Mouse (Mus musculus): Measurements from ENCODE around the gene Mlxipl.

Gene Mlxipl

DNA sequence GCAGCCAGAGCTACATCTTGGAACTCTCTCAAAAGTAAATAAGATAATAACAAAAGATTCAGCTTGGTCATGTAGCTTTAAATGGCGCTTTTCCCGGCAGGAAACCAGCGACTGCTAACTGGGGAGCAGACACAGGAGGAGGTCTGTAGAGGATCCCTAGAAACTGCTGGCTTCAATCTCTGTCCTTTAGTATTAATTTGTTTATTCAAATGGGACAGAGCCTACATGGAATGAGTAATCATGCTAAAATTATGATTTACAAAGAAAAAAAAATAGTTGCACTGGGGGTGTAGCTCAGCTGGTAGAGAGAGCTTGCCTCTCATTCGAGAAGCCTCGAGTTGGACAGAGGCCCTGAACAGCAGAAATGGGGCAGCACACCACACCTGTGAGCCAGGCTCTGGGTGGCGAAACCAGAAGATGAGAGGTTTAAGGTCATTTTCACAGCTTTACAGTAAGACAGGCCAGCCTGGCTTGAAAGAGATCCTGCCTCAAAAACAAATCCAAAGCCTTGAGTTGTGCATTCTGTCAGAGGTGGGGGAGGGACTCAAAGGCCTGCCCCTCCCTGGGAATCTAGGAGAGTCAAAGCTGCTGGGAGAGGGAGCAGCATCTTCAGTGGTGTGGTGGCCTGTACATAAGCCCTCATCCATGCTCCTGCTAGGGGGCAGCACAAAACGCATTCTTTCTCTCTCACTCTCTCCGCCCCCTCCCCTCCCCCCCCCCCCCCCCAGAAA, 93.6 kb downstream of the Mlxipl start:
- no peak for DNase-seq (ENCODE audit: low read depth, low spot score)

DNA sequence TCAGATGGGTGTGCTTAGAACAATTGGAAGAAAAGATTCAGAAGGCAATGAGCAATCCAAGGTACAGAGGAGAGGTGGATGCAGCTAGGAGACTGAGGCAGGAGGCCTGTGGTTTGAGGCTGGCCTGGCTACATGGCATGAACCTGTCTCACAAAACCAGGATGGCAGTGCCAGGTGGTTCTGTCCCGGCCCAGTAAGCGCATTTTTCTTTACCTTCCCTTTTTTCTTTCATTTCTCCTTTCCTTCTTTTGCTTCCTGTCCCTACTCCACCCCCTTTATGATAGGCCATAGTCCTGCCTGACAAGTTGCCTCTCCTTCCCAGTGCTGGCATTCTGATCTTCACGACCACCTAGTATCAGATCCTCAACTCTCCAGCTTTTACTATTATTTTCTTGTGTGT, 95.3 kb downstream of the Mlxipl start:
- no peak for DNase-seq (ENCODE audit: low read depth, low spot score)

DNA sequence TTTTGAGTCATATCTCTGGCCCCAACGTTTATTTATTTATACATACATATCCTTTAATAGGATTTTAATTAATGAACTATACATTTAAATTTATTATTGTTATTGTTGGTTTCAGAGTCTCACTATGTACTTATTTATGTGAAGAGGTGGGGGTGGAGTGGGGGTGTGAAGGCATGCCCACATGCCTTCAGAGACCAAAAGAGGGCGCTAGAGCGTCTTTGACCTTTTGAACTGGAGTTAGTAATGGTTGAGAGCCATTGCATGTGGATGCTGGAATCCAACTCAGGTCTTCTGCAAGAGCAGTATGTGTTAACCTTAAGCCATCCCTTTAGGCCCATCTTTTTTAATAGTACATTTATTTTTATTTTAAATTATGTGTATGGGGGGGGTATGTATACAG, 95.9 kb downstream of the Mlxipl start:
- DNase-seq (ENCODE audit: low read depth, low spot score), result no peak

DNA sequence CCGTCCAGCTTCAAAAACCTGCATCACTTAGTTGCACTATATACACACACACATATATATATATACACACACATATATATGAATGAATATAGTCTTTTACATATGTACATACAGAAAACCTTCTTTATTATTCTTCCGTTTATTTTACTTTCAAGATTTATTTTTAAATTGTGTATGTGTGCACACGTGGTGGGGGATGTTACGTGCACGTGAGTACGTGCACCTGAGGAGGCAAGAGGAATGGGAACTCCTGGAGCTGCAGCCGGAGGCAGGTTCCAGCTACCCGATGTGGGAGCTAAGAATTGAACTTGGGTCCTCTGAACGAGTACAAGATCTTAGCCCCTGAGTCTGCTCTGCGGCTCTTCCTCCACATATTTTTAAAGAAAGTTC, 96.5 kb downstream of the Mlxipl start:
- no peak for DNase-seq (ENCODE audit: low read depth, low spot score)

DNA sequence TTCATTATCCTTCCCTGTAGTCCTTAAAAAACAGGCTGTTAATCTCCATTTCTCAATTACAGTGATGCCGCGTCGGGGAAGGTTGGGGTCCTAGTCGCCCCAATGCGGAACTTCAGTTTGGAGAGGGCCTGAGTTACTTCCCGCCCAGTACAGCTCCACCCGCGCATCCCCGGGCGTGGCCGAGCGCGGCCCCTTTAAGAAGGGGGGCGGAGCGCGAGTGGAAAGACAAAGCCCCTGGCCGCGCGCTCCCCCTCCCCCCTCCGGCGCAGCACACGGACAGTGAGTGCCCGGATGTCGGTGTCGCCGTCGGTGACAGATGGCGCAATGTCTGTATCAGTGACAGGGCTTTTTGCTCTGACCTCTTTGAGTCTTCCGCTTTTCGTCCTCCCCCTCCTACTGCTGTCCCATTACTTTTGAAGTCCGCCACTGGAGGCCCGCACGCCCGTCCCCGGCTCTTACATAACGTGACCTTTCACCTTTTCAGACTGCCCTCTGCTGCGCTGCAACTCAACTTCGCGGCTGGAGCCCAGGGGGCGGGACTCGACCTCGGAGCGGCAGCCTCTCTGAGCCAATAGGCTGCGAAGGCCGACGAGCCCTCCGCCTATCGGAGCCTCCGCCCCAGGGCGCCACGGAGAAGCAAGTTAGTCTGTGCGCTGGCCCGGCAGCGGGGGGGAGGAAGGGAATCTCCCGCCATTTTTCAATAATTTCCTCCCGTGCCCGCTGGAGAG, 97.1 kb downstream of the Mlxipl start, which contains the start of gene Baz1b:
Gene Baz1b, plus strand, starts transcription at position 644 of the 728 bp plus-strand sequence.
- DNase-seq (ENCODE audit: low read depth, low spot score), result peak; percentile 97

DNA sequence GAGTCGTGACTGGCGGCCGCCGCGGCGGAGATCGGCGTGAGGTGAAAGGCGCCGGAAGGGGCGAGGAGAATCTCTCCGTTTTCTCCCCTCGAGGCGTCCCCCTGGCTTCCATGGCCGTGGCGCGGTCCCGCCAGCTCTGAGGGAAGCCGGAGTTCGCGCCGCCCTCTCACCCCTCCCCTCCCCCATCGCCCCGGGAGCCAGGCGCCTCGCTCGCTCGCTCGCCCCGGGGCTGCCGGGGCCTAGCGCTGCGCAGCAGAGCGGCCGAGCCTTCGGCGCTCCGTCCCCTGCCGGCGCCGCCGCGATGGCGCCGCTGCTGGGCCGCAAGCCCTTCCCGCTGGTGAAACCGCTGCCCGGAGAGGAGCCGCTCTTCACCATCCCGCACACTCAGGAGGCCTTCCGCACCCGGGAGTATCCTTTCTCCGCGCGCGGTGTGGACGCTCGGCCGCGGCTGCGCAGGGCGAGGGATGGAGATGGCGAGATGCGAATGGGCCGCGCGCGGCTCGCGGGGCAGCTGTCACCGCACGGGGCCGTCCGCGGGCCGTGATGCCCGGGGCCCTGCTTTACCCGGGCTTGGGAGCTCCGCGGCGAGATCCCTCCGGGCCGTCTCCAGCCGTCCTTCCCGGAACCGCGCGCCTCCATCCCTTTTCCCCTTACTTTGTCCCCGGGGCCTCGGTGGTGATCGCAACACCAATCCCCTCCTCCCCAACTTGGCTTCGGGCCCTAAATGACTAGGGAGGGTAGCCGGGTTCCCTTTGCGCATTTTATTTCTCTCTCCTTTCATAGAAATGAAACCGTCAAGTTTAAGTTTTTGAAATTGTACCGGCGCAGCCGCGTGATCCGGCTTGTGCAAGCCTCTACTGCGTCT, 97.9 kb downstream of the Mlxipl start:
- DNase-seq (ENCODE audit: low read depth, low spot score), result peak; percentile 38

Measured in retina, adult 2 months (tissue).